Mouse (Mus musculus): ENCODE measurements around the gene Nub1.

GRCm38 (mm10) chr5:24685366-24686093 lies at the start of gene Nub1:
- peak; percentile 46; the same call in 1 of the 2 replicates for TF ChIP-seq CTCF (IDR thresholded peaks at IDR 0.05; ENCODE audit: extremely low read depth, insufficient read length, insufficient replicate concordance, low read depth, low read length)
- TF ChIP-seq POLR2A (IDR thresholded peaks at IDR 0.05; ENCODE audit: low read depth, low read length) = peak; percentile 69; the same call in 1 of the 2 replicates
